Mouse (Mus musculus) lung, postnatal 36 days (tissue): ENCODE data around the gene Fzr1.

Experiments used
- DNase-seq: peaks from one replicate; pipeline ENCODE4 v3.0.0; 2022; ENCODE audit warnings: mixed read lengths

Fzr1 gene

GRCm38 (mm10) chr10:81350351-81351063 is 27.8 kb downstream of the Fzr1 start, which contains the start of gene Hmg20b:
Gene Hmg20b (minus strand): TSS chr10:81350480.
- peak; percentile 100 for DNase-seq

- no peak for DNase-seq
These were observed 28.4 kb downstream of the Fzr1 start for GRCm38 (mm10) chr10:81349961-81350350.

GRCm38 (mm10) chr10:81349146-81349545 is 29.2 kb downstream of the Fzr1 start:
- DNase-seq: peak; percentile 75

- DNase-seq: peak; percentile 84
These were observed 31.8 kb downstream of the Fzr1 start for GRCm38 (mm10) chr10:81346453-81347067.

- no peak for DNase-seq
These were observed 33.2 kb downstream of the Fzr1 start for GRCm38 (mm10) chr10:81345162-81345534.

- DNase-seq: no peak
These were observed 33.7 kb downstream of the Fzr1 start for GRCm38 (mm10) chr10:81344421-81345161.

GRCm38 (mm10) chr10:81342686-81343505 is 35.4 kb downstream of the Fzr1 start, which contains the start of gene Gipc3:
Gene Gipc3 (minus strand): TSS chr10:81343266.
- DNase-seq: no peak

GRCm38 (mm10) chr10:81341333-81341949 is 36.9 kb downstream of the Fzr1 start:
- DNase-seq: peak; percentile 90

GRCm38 (mm10) chr10:81340551-81341332 is 37.6 kb downstream of the Fzr1 start:
- DNase-seq: no peak

GRCm38 (mm10) chr10:81336558-81336957 is 41.8 kb downstream of the Fzr1 start:
- no peak for DNase-seq

- no peak for DNase-seq
These were observed 42.6 kb downstream of the Fzr1 start for GRCm38 (mm10) chr10:81335393-81336340.

- DNase-seq: no peak
These were observed 44.0 kb downstream of the Fzr1 start for GRCm38 (mm10) chr10:81334324-81334723.

GRCm38 (mm10) chr10:81332277-81332676 is 46.0 kb downstream of the Fzr1 start:
- DNase-seq: no peak

GRCm38 (mm10) chr10:81330007-81330406 is 48.3 kb downstream of the Fzr1 start:
- DNase-seq: no peak

- DNase-seq: no peak
These were observed 48.9 kb downstream of the Fzr1 start for GRCm38 (mm10) chr10:81329194-81329975.

GRCm38 (mm10) chr10:81328386-81328785 is 49.9 kb downstream of the Fzr1 start, which contains the start of gene Tbxa2r:
Gene Tbxa2r (plus strand): TSS chr10:81328731.
- peak; percentile 80 for DNase-seq

- peak; percentile 51 for DNase-seq
These were observed 50.4 kb downstream of the Fzr1 start for GRCm38 (mm10) chr10:81327959-81328358.

GRCm38 (mm10) chr10:81326858-81327257 is 51.5 kb downstream of the Fzr1 start:
- DNase-seq: peak; percentile 66

GRCm38 (mm10) chr10:81325781-81326180 is 52.5 kb downstream of the Fzr1 start:
- DNase-seq: no peak
